Mouse (Mus musculus) embryo, embryonic 10.5 days (tissue): Measurements from ENCODE around the gene Zbtb17.

Experiments used
- DNase-seq: peaks from one replicate; pipeline ENCODE4 v3.0.0-alpha.2; 2015; ENCODE audit warnings: low spot score

The Zbtb17 gene

GRCm38 (mm10) chr4:141458236-141458635, 13.8 kb downstream of the Zbtb17 start:
- peak; percentile 54 for DNase-seq

- no peak for DNase-seq
These were observed 14.4 kb downstream of the Zbtb17 start for GRCm38 (mm10) chr4:141458888-141459287.

- no peak for DNase-seq
These were observed 15.3 kb downstream of the Zbtb17 start for GRCm38 (mm10) chr4:141459766-141460165.

GRCm38 (mm10) chr4:141460481-141460880, 16.0 kb downstream of the Zbtb17 start:
- no peak for DNase-seq

GRCm38 (mm10) chr4:141461088-141461487, 16.6 kb downstream of the Zbtb17 start:
- peak; percentile 33 for DNase-seq

- DNase-seq, result no peak
These were observed 17.1 kb downstream of the Zbtb17 start for GRCm38 (mm10) chr4:141461576-141461975.

GRCm38 (mm10) chr4:141463472-141463871, 19.0 kb downstream of the Zbtb17 start:
- no peak for DNase-seq

GRCm38 (mm10) chr4:141464722-141465121, 20.3 kb downstream of the Zbtb17 start:
- DNase-seq, result no peak

GRCm38 (mm10) chr4:141465512-141466288, 21.2 kb downstream of the Zbtb17 start:
- no peak for DNase-seq

- no peak for DNase-seq
These were observed 21.9 kb downstream of the Zbtb17 start for GRCm38 (mm10) chr4:141466289-141466795.

- DNase-seq, result no peak
These were observed 22.6 kb downstream of the Zbtb17 start for GRCm38 (mm10) chr4:141466844-141467580.

GRCm38 (mm10) chr4:141467581-141467927, 23.1 kb downstream of the Zbtb17 start:
- DNase-seq, result no peak

GRCm38 (mm10) chr4:141468576-141468975, 24.1 kb downstream of the Zbtb17 start:
- no peak for DNase-seq

GRCm38 (mm10) chr4:141469343-141469742, 24.9 kb downstream of the Zbtb17 start:
- DNase-seq, result no peak

- DNase-seq, result no peak
These were observed 27.0 kb downstream of the Zbtb17 start for GRCm38 (mm10) chr4:141471491-141471890.

- DNase-seq, result peak; percentile 28
These were observed 28.3 kb downstream of the Zbtb17 start for GRCm38 (mm10) chr4:141472641-141473321.

- DNase-seq, result no peak
These were observed 30.0 kb downstream of the Zbtb17 start for GRCm38 (mm10) chr4:141474431-141474830.

- DNase-seq, result no peak
These were observed 33.2 kb downstream of the Zbtb17 start for GRCm38 (mm10) chr4:141477681-141478102.

GRCm38 (mm10) chr4:141478225-141478624, 33.8 kb downstream of the Zbtb17 start:
- DNase-seq, result no peak

GRCm38 (mm10) chr4:141478794-141479193, 34.3 kb downstream of the Zbtb17 start:
- DNase-seq, result no peak

- DNase-seq, result no peak
These were observed 35.0 kb downstream of the Zbtb17 start for GRCm38 (mm10) chr4:141479411-141479810.

GRCm38 (mm10) chr4:141484071-141484470, 39.6 kb downstream of the Zbtb17 start:
- DNase-seq, result no peak

- no peak for DNase-seq
These were observed 43.1 kb downstream of the Zbtb17 start for GRCm38 (mm10) chr4:141487581-141487980.
